Mouse (Mus musculus): ENCODE data around the gene Mrpl4. TPM values are rescaled to one million over a fixed set of nuclear protein-coding genes. Genes with fewer than 3 reads are reported as not detected.

The Mrpl4 gene
- total and polyA plus RNA-seq, 3 experiments, result 280 to 474 TPM; not detected in 1

DNA sequence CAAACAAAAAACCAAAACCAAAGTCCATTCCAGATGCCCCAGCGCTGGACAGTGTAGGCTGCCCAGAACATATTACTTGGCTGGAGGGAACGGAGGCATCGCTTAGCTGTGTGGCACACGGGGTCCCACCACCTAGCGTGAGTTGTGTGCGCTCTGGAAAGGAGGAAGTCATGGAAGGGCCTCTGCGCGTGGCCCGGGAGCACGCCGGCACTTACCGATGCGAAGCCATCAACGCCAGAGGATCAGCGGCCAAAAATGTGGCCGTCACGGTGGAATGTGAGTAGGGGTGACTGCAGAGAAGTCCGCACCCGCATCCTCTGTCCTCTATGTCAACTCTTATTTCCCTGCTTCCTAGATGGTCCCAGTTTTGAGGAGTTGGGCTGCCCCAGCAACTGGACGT is 33.6 kb downstream of the Mrpl4 start:
- Histone ChIP-seq H3K27me3 (ENCODE audit: control insufficient read depth in 1 of 2, insufficient read depth in 2 of 2, low read length in 2 of 2) (no peaks in the 10 kb centered on the region), H3K4me1 (ENCODE audit: control insufficient read depth in 1 of 2, insufficient read depth in 2 of 2, low read length in 2 of 2) (peaks cover 13 to 34% of the 10 kb centered on the region in 2 experiments), H3K4me3 (ENCODE audit: control insufficient read depth in 1 of 2, insufficient read depth in 1 of 2, low read depth in 2 of 2, low read length in 2 of 2) (no peak overlapping the region)

DNA sequence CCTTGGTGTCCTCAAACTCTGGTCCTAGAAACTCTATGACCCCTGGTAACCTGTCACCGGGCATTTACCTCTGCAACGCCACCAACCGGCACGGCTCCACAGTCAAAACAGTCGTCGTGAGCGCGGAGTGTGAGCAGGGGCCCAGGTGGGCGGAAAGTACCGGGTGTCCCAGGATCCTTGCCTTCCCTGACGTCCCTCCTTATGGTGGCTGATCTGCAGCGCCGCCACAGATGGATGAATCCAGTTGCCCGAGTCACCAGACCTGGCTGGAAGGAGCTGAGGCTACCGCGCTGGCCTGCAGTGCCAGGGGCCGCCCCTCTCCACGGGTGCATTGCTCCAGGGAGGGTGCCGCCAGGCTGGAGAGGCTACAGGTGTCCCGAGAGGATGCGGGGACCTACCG is 34.1 kb downstream of the Mrpl4 start:
- Histone ChIP-seq H3K4me3 (ENCODE audit: control insufficient read depth in 1 of 2, insufficient read depth in 1 of 2, low read depth in 2 of 2, low read length in 2 of 2) (no peak overlapping the region), H3K36me3 (ENCODE audit: control insufficient read depth in 1 of 2, insufficient read depth in 2 of 2, low read length in 2 of 2) (peaks cover 0 to 24% of the 10 kb centered on the region in 2 experiments; a peak in 2 of 4 replicates), H3K9me3 (replicated peaks; ENCODE audit: insufficient read depth, low read length) (no peaks in the 10 kb centered on the region), H3K9ac (ENCODE audit: control insufficient read depth, low read depth, low read length, poor library complexity, severe bottlenecking) (no peak overlapping the region), H3K79me2 (ENCODE audit: control insufficient read depth, insufficient read depth, low read length, poor library complexity) (peaks cover 9% of the 10 kb centered on the region), H3K27me3 (ENCODE audit: control insufficient read depth in 1 of 2, insufficient read depth in 2 of 2, low read length in 2 of 2) (no peaks in the 10 kb centered on the region), H3K4me1 (ENCODE audit: control insufficient read depth in 1 of 2, insufficient read depth in 2 of 2, low read length in 2 of 2) (peaks cover 15 to 39% of the 10 kb centered on the region in 2 experiments), H3K27ac (ENCODE audit: control insufficient read depth, low read depth, low read length) (no peak overlapping the region)
- TF ChIP-seq TBP (IDR thresholded peaks at IDR 0.05; ENCODE audit: low read depth, low read length) (no peak), RAD21 (IDR thresholded peaks at IDR 0.05; ENCODE audit: low read depth, low read length) (no peak), BHLHE40 (IDR thresholded peaks at IDR 0.05; ENCODE audit: borderline replicate concordance, low read depth, low read length) (no peak), JUND (IDR thresholded peaks at IDR 0.05; ENCODE audit: low read depth, low read length) (no peak), MAFK (IDR thresholded peaks at IDR 0.05; ENCODE audit: borderline replicate concordance, low read depth, low read length) (no peak), CHD1 (IDR thresholded peaks at IDR 0.05; ENCODE audit: low read depth, low read length) (no peak), POLR2AphosphoS5 (IDR thresholded peaks at IDR 0.05; ENCODE audit: borderline replicate concordance, low read depth, low read length) (no peak), MYB (IDR thresholded peaks at IDR 0.05; ENCODE audit: low read depth, low read length) (no peak)
- no peak for DNase-seq (ENCODE audit: low read depth, low spot score)

More for the DNA sequence above, 33.6 kb downstream of the Mrpl4 start:
- TF ChIP-seq BHLHE40 (IDR thresholded peaks at IDR 0.05; ENCODE audit: borderline replicate concordance, low read depth, low read length), result no peak
- no peak for TF ChIP-seq USF2 (IDR thresholded peaks at IDR 0.05; ENCODE audit: borderline replicate concordance in 1 of 2, insufficient read depth in 1 of 2, low read depth in 1 of 2, low read length in 2 of 2)
- no peak overlapping the region for H3K27ac ChIP-seq (ENCODE audit: control insufficient read depth, low read depth, low read length)
- H3K36me3 ChIP-seq (ENCODE audit: control insufficient read depth in 1 of 2, insufficient read depth in 2 of 2, low read length in 2 of 2), result peaks cover 0 to 19% of the 10 kb centered on the region in 2 experiments; a peak in 2 of 4 replicates
- H3K9me3 ChIP-seq (replicated peaks; ENCODE audit: insufficient read depth, low read length), result no peaks in the 10 kb centered on the region
- no peak overlapping the region for H3K9ac ChIP-seq (ENCODE audit: control insufficient read depth, low read depth, low read length, poor library complexity, severe bottlenecking)
- H3K79me2 ChIP-seq (ENCODE audit: control insufficient read depth, insufficient read depth, low read length, poor library complexity), result peaks cover 9% of the 10 kb centered on the region
- DNase-seq (ENCODE audit: low read depth, low spot score), result no peak

DNA sequence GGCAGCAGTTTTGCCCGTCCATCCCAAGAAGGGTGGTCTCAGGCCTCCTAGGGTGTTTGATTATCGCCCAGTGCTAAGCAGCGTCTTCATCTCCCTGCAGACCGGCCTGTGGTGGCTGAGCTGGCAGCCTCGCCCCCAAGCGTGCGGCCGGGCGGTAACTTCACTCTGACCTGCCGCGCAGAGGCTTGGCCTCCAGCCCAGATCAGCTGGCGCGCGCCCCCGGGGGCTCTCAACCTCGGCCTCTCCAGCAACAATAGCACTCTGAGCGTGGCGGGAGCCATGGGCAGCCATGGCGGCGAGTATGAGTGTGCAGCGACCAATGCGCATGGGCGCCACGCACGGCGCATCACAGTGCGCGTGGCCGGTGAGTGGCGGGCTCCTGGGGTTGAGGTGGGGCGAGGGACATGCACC is 34.9 kb downstream of the Mrpl4 start:
- H3K9ac ChIP-seq (ENCODE audit: control insufficient read depth, low read depth, low read length, poor library complexity, severe bottlenecking), result no peak overlapping the region
- peaks cover 16 to 46% of the 10 kb centered on the region in 2 experiments for H3K4me1 ChIP-seq (ENCODE audit: control insufficient read depth in 1 of 2, insufficient read depth in 2 of 2, low read length in 2 of 2)
- H3K27me3 ChIP-seq (ENCODE audit: control insufficient read depth in 1 of 2, insufficient read depth in 2 of 2, low read length in 2 of 2), result no peaks in the 10 kb centered on the region
- H3K9me3 ChIP-seq (replicated peaks; ENCODE audit: insufficient read depth, low read length), result no peaks in the 10 kb centered on the region
- peaks cover 9% of the 10 kb centered on the region for H3K79me2 ChIP-seq (ENCODE audit: control insufficient read depth, insufficient read depth, low read length, poor library complexity)
- DNase-seq (ENCODE audit: low read depth, low spot score), result no peak
- H3K27ac ChIP-seq (ENCODE audit: control insufficient read depth, low read depth, low read length), result no peak overlapping the region
- no peak overlapping the region for H3K4me3 ChIP-seq (ENCODE audit: control insufficient read depth in 1 of 2, insufficient read depth in 1 of 2, low read depth in 2 of 2, low read length in 2 of 2)
- peaks cover 0 to 28% of the 10 kb centered on the region in 2 experiments; a peak in 2 of 4 replicates for H3K36me3 ChIP-seq (ENCODE audit: control insufficient read depth in 1 of 2, insufficient read depth in 2 of 2, low read length in 2 of 2)
- TF ChIP-seq MEF2A (IDR thresholded peaks at IDR 0.05; ENCODE audit: extremely low read depth, insufficient replicate concordance, low read depth, low read length, poor library complexity, severe bottlenecking), result no peak
- TF ChIP-seq KAT2A (conservative IDR thresholded peaks at IDR 0.05; ENCODE audit: low read depth, low read length), result no peak
- TF ChIP-seq E2F4 (IDR thresholded peaks at IDR 0.05; ENCODE audit: borderline replicate concordance, low read depth, low read length), result no peak
- no peak for TF ChIP-seq MXI1 (IDR thresholded peaks at IDR 0.05; ENCODE audit: low read depth, low read length)
- no peak for TF ChIP-seq POLR2AphosphoS5 (IDR thresholded peaks at IDR 0.05; ENCODE audit: borderline replicate concordance, low read depth, low read length)
